Mouse (Mus musculus) gastrocnemius, postnatal 10 days (tissue): ENCODE results near the gene Ascl1. TPM values are rescaled to one million over a fixed set of nuclear protein-coding genes. Genes with fewer than 3 reads are reported as not detected.

ENCODE experiments used
- DNase-seq: peaks from one replicate; pipeline ENCODE4 v3.0.0; 2021; ENCODE audit warnings: mixed read lengths
- total RNA-seq, 2 experiments: library from RNA; stranded (reverse); gene quantifications; 2 replicates each; pipeline ENCODE4 v1.2.3; 2021

The Ascl1 gene
- total RNA-seq, 2 experiments from 2014 or later: not detected

DNA sequence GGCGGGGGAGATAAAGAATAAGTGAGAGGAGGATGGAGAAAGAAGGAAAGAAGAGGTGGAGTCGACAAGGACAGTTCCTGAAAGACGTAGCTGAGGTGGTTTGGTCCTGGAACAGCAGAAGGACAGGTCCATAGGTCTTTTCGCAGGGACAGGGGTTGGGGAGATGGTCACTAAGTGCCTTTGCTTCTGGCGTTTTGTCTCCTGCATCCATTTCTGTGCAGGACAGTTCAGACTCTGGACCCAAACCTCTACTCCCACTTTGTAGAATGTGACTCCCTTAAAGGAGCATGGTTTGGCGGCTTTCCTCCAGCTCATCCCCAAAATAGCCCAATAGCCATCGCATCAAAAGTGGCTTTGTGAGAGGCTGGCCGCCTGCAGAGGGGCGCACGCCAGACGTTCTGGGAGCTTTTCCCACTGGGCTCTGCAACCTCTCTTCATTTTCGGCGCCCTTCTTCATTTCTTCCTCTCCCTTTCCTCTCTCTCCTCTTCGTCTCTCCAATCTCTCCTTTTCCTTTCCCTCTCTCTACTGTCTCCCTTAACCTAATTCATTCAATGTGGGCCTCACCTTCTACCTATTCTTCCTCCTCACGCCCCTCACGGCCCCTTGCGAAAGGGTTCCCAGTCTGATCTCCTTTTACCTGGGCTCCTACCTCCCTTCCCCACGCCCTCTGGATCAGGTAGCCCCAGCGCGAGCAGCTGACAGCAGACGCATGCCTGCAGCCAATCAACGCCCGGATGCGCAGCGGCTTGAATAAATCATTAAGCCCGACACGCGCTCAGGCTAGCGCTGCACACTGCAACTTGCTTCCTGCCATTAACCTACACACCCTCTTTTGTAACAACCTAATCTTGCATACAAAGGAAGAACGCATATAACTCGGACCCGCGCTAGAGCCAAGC, 7.5 kb downstream of the Ascl1 start:
- no peak for DNase-seq

DNA sequence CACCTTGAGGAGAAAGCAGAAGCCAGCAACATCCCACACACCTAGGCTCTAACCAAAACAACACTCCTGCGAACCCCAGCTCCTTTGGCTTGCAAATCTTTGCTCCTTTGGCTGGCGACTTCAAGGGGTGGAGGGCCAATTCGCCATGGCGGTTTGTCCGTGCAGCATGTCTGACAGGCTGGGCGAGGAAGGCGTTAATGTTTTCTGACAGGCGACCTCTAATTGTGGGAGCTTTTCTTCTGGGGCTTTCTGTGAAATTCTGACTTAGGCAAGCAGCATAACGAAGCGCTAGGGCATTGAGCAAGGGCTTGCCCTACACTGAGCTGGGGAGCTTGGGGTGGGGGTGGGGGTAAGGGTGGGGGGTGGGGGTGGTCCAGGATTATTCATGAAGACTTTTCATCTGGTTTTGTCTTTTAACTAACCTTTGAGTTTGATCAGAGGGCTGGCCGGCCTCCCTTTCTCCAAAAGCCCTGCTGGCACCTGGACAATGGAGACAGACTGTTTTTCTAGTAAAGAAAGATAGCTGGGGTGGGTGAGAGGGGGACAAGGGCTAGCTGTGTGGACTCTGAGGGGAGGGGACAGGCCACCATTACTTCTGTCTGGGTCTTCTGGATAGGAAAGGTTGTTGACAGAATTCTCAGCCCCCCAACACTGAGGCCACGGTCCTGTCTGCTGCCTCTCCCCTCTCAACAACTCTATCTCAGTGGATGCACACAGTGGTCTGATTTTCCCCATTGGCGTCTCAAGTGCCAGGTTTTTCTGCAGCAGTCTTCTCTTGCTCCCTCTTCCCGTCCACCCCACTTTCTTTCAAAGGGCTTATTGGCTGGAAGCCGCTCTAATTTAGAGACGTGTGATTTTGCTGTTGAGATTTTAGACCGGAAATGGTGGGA, 8.4 kb downstream of the Ascl1 start:
- DNase-seq: no peak

DNA sequence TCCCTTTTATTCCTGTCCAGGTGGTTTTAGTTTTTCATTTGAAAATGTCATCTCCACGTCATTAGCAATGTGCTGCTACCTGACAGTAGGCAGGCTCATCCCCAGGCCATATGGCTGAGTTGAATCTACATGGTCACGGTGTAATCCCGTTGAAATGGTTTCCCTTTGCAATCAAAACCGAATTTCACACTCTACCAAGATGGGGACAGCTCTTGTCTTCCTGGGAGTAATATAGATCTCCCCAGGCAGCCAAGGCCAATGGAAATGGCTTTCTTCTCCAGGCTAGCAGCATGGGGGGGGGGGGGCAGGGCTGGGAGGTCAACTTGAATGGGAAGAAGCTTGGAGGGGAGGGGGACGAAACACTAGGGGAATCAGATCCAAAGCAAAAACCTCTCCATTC, 15.6 kb downstream of the Ascl1 start:
- DNase-seq: no peak

DNA sequence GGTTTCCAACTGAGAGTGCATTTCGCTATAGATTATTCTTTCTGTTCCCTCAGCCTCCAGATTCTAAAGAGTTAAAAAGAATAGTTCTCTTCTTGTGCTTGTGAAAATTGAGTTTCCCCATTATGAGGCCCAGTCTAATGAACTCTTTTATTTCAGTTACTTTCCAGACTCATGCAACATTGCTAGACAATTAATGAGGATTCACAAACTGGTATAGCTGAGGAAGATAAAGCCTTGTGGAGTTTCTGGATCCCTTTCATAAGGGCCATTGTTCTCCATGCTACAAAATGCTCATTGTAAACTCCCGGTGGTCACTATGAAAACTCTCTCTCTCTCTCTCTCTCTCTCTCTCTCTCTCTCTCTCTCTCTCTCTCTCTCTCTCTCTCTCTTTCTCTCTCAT, 18.5 kb downstream of the Ascl1 start:
- DNase-seq: no peak

DNA sequence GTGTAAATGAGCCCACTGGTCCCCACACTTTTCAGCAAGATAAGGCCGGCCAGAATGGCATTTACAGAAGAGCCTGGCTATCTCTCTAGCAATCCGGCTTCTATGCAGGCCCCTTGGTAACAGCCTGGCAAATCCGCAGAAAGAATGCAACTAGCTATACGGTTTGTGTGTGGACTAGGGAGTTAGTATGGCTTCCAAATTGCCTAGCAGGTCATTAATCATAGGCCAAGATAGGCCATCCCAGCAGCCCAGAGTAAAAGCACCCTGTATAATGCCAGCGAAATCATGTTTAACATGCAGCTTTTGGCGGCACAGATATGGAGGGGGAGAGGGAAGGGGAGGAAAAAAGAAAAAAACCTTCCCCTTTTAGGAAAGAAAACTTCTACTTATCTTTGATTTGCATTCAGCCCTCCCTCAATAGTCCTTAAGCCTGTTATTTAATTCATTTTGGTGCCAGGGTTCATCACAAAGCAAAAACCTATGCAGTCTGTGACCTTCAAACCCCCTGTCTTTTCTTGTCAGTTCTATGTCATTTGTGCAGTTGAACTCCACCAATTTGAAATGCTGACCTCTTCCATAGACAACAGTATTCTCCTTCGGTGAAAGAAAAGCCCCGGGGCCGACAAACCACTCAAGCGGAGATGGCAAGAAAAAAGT, 19.9 kb downstream of the Ascl1 start:
- no peak for DNase-seq

DNA sequence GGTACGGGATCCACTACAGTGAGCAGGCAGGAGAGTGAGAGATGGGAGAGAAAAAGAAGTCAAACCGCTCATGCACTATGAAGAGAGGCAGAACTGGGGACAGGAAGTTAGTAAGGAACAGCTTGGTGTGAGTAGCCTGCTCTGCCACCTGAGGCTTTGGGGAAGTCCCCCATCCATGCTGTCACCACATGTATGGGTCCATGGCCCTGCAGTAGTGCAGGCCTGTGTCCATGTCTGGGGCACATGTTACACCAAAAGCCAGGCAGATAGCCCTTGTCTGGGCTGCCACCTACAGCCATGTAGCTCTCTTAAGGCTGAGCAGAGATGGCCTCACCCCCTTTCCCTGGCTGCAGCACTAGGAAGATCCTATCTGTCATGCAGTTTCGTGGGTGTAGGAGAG, 42.7 kb downstream of the Ascl1 start:
- DNase-seq: no peak

DNA sequence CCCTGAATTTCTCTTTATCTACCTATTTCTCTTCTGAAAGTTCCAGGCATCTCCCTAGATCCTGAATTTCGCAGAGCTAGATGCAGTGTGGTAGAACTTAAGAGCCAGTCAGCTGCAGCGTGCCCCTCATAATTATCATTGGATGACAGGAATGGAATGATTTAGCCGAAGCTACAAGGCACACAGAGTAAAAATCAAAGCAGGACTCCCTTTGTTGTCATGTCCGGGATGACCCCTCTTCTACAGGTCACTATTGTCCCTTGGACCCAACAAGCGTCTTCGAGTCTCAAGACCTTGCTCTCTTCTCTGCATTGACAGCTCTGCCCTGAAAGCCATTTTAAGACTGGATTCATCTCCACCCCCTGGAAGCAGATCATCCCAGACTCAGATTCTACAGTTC, 44.1 kb downstream of the Ascl1 start:
- no peak for DNase-seq

DNA sequence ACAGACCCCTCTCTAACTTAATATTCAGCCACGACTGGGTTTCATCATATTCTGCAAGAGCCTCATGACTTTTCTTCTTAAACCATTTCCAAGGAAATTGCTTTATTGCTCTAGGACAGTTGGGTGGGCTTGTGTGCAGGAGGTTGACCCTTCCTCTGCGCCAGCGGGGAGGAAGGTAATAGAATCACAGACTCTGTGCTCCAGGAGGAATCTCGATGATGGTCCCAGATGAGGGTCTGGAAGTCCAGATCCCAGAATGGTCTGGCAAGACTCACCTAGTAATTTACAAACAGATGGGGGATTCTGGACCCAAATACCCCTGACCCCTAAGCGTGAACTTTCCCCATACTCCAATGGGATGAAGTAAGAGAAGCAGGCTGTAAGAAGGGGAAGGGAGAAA, 45.2 kb downstream of the Ascl1 start:
- DNase-seq: no peak

DNA sequence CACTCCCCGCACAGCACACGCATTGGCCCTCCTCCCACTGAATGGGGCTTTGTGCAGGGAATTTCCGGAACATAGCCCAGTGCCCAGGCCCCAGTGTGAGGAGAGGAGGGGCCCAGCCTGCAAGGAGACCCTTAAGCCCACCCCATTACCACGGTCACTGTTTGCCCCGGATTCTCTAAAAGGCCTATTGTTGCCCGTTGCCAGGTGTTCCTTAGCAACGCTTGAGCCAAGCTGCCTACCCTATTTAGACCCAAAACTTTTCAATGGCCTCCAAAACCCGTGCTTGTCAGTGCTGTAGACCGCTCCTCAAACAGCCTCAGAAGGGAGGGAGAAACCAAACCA, 45.7 kb downstream of the Ascl1 start:
- DNase-seq: no peak

DNA sequence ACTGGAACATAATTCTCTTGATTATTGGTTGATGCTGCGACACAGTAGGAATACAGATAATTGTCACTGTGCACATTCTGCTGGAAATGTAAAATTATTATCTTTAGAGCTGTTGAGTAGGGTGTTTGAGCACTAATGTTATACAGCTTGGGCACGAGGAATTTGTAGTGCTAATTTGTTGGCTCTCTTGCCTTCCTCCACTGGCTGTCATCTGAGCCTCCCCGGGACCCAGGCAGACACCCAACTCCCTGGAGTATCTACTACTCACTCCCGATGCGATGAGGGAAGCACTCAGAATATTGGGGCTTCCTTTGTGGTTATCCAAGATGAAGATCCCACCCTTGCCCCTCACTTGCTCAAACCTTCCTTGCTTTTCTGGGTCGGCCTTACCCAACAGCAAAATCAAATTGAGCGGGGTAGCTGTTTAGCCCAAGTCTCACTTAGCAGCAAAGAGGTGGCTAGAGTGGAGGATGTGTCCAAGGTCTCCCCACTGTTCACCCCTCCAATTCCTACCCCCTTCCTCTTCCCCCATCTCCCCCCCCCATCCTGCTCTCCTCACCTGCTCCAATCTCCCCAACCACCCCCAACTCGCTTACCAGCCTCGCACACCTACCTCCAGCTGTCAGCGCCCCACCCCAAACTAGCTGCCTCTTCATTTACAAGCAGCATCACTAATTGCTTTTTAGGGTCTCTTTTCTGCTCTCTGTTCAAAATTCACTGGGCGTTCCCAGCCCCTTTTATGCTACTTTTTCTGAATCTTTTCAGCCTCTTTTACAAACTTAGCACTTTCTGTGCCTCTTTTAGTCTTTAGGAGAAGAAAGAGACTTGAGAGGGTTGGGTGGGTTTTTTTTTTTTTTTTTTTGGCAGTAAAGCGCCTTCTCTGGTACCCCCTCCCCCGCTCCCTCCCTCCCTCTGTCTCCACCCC, 46.4 kb downstream of the Ascl1 start:
- DNase-seq: no peak

DNA sequence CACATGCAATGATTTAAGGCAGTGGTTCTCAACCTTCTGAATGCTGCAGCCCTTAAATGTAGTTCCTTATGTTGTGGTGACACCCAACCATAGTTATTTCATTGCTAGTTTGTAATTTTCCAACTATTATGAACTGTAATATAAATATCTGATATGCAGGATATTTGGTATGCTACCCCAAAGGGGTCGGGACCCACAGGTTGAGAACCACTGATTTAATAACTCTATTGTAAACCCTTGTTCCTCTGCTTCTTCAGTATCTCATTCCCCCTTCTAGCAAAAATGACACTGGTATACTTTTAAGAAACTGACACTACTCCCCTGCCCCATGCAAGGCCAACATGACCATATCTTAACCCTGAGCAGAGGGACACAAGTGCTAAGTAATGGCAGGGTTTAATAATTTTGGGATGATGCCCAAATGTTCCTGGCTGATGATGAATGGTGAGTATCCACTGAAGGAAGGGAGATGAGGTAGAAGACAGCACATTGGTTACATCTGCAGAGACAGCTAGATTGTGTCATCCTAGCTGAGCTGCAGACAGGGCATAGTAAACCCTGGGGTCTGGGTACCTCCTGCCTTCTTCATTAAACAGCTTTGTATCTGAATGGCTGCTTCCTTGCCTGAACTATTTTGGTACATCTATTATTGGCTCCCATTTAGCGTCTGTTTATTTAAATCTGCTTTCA, 47.2 kb downstream of the Ascl1 start:
- DNase-seq: no peak

Other genes with a start within 250 kb of the Ascl1 start
- gene Pah, start 28.1 kb upstream of the Ascl1 start, total RNA-seq: under 1 TPM in 1 of 2 experiments, not detected in 1; 0.14 TPM